Mouse (Mus musculus): ENCODE results near the gene Usp7.

- TF ChIP-seq CTCF (conservative IDR thresholded peaks at IDR 0.05; ENCODE audit: insufficient read depth, insufficient read length, low read depth, low read length) (no peak), POLR2A (IDR thresholded peaks at IDR 0.05; ENCODE audit: low read depth, low read length) (no peak)
These were observed 14.9 kb downstream of the Usp7 start for GRCm38 (mm10) chr16:8777202-8777601.
